Mouse (Mus musculus) testis, adult 2 months (tissue): ENCODE results near the gene P2ry14.

ENCODE experiments used
- CTCF ChIP-seq: fragments of 200-500 bp; IDR thresholded peaks from 2 replicates; pipeline ENCODE4 v1.5.1; 2012; ENCODE audit warnings: low read depth, mild to moderate bottlenecking, inconsistent platforms, low read length, moderate library complexity; ENCODE audit not compliant: control insufficient read depth, insufficient read depth, insufficient replicate concordance
- POLR2A ChIP-seq: fragments of 200-500 bp; IDR thresholded peaks from 2 replicates; pipeline ENCODE4 v1.6.1; 2012; ENCODE audit warnings: low read depth, mild to moderate bottlenecking, inconsistent platforms, low read length, moderate library complexity; ENCODE audit not compliant: control insufficient read depth

- TF ChIP-seq POLR2A = no peak
- TF ChIP-seq CTCF = no peak
These were observed 2.0 kb upstream of the P2ry14 start for GRCm38 (mm10) chr3:59155404-59155803.
